Mouse (Mus musculus) liver, embryonic 15.5 days (tissue): Measurements from ENCODE around the gene Coil. TPM values are rescaled to one million over a fixed set of nuclear protein-coding genes. Genes with fewer than 3 reads are reported as not detected.
A peak's percentile ranks its signal among the peaks of the same experiment; 100 is the strongest.
"Not testable (repeated sequence)": the region's sequence is repeated elsewhere in the genome, so short reads cannot be mapped to it uniquely, and the experiment has no call there.

ENCODE experiments used
- ATAC-seq: fragments of 200-750 bp; cut with Nextera tagmentation; 2 replicates; pipeline ENCODE4 v1.8.0; 2017; ENCODE audit warnings: moderate number of reproducible peaks, mild to moderate bottlenecking, moderate library complexity; ENCODE audit not compliant: insufficient read depth
- H3K27ac ChIP-seq: fragments of 300-500 bp; sonication (generic); replicated peaks from 2 replicates; pipeline ENCODE4 v1.5.1; 2015; ENCODE audit warnings: mild to moderate bottlenecking, inconsistent platforms
- H3K27me3 ChIP-seq: fragments of 300-500 bp; sonication (generic); 2 replicates; pipeline ENCODE4 v1.6.1; 2015; ENCODE audit warnings: mild to moderate bottlenecking, inconsistent platforms
- H3K36me3 ChIP-seq: fragments of 300-500 bp; sonication (generic); replicated peaks from 2 replicates; pipeline ENCODE4 v1.6.1; 2015; ENCODE audit warnings: moderate library complexity, mild to moderate bottlenecking, inconsistent platforms
- H3K4me1 ChIP-seq: fragments of 300-500 bp; sonication (generic); replicated peaks from 2 replicates; pipeline ENCODE4 v1.6.1; 2015; ENCODE audit warnings: inconsistent platforms
- H3K4me2 ChIP-seq: fragments of 300-500 bp; sonication (generic); 2 replicates; pipeline ENCODE4 v1.6.1; 2015; ENCODE audit warnings: moderate library complexity, mild to moderate bottlenecking, inconsistent platforms
- H3K4me3 ChIP-seq: fragments of 300-500 bp; sonication (generic); replicated peaks from 2 replicates; pipeline ENCODE4 v1.5.1; 2015; ENCODE audit warnings: mild to moderate bottlenecking, inconsistent platforms
- H3K9ac ChIP-seq: fragments of 300-500 bp; sonication (generic); 2 replicates; pipeline ENCODE4 v1.6.1; 2015; ENCODE audit warnings: moderate library complexity, mild to moderate bottlenecking, inconsistent platforms
- H3K9me3 ChIP-seq: fragments of 300-500 bp; sonication (generic); replicated peaks from 2 replicates; pipeline ENCODE4 v1.6.1; 2016; ENCODE audit warnings: inconsistent platforms
- WGBS: fragments of 180-500 bp; shearing (Covaris S2); methylation state at CpG from one replicate; pipeline ENCODE4 v1.1.7; 2015; ENCODE audit warnings: mixed read lengths; ENCODE audit not compliant: insufficient replicate concordance; 5-methylcytosine and 5-hydroxymethylcytosine counted together
- polyA plus RNA-seq: library from polyadenylated mRNA; unstranded; fragments of >200 nt; fragmentation: Nextera tagmentation; extraction: Ambion mirVana; gene quantifications from 2 replicates; pipeline ENCODE4 v1.2.1, GENCODE M21; 2015

The Coil gene
- polyA plus RNA-seq, 1 experiment from 2014 or later: 3.4 TPM

GRCm38 (mm10) chr11:88996427-88996826 is 26.4 kb downstream of the Coil start:
- Histone ChIP-seq H3K4me1 (peaks cover 49% of the 10 kb centered on the region), H3K27ac (no peak overlapping the region; the same call in 1 of the 2 replicates), H3K36me3 (no peaks in the 10 kb centered on the region), H3K27me3 (no peaks in the 10 kb centered on the region), H3K4me3 (no peak overlapping the region), H3K9ac (no peak overlapping the region), H3K4me2 (no peak overlapping the region), H3K9me3 (no peaks in the 10 kb centered on the region)
- 47% methylated on average over 7 of the region's 7 CpGs for WGBS
- no peak for ATAC-seq

- peaks cover 57% of the 10 kb centered on the region for H3K4me1 ChIP-seq
- not testable (repeated sequence) for H3K4me2 ChIP-seq, H3K27ac ChIP-seq, H3K4me3 ChIP-seq, ATAC-seq, H3K9me3 ChIP-seq, H3K9ac ChIP-seq, H3K27me3 ChIP-seq, H3K36me3 ChIP-seq
- 67% methylated on average over 5 of the region's 5 CpGs for WGBS
These were observed 27.3 kb downstream of the Coil start for GRCm38 (mm10) chr11:88997343-88997742.

- 32% methylated on average over 3 of the region's 3 CpGs for WGBS
- Histone ChIP-seq H3K9ac (peak overlapping the region; percentile 90), H3K27ac (peak overlapping the region; percentile 86), H3K4me1 (peaks cover 67% of the 10 kb centered on the region), H3K9me3 (no peaks in the 10 kb centered on the region), H3K36me3 (peaks cover 11% of the 10 kb centered on the region; the same call in 1 of the 2 replicates), H3K4me2 (peak overlapping the region; percentile 89), H3K4me3 (peak overlapping the region; percentile 94), H3K27me3 (no peaks in the 10 kb centered on the region)
- ATAC-seq: no peak
These were observed 28.4 kb downstream of the Coil start for GRCm38 (mm10) chr11:88998406-88998805.

GRCm38 (mm10) chr11:88998974-88999722 is 29.1 kb downstream of the Coil start, which contains the start of gene Trim25:
Gene Trim25 (plus strand): TSS chr11:88999376.
- Histone ChIP-seq H3K4me1 (peaks cover 69% of the 10 kb centered on the region), H3K9me3 (no peaks in the 10 kb centered on the region), H3K9ac (peak within 1 kb of the TSS; percentile 90), H3K4me2 (peak within 1 kb of the TSS; percentile 89), H3K36me3 (peaks cover 11% of the 10 kb centered on the region; the same call in 1 of the 2 replicates), H3K27me3 (no peaks in the 10 kb centered on the region), H3K27ac (peak within 1 kb of the TSS; percentile 86), H3K4me3 (peak within 1 kb of the TSS; percentile 94)
- ATAC-seq: peak; percentile 90
- WGBS: under 1% methylated on average over 48 of the region's 48 CpGs

- ATAC-seq: peak; percentile 34
- peak overlapping the region; percentile 90 for H3K9ac ChIP-seq
- 2% methylated on average over 33 of the region's 33 CpGs for WGBS
- H3K4me3 ChIP-seq: peak overlapping the region; percentile 94
- peaks cover 74% of the 10 kb centered on the region for H3K4me1 ChIP-seq
- no peaks in the 10 kb centered on the region for H3K27me3 ChIP-seq
- H3K27ac ChIP-seq: peak overlapping the region; percentile 86
- peaks cover 15% of the 10 kb centered on the region for H3K36me3 ChIP-seq
- H3K4me2 ChIP-seq: peak overlapping the region; percentile 89
- H3K9me3 ChIP-seq: no peaks in the 10 kb centered on the region
These were observed 29.9 kb downstream of the Coil start for GRCm38 (mm10) chr11:88999723-89000526.

GRCm38 (mm10) chr11:89000527-89000819 is 30.4 kb downstream of the Coil start:
- Histone ChIP-seq H3K9ac (peak overlapping the region; percentile 90), H3K27me3 (no peaks in the 10 kb centered on the region), H3K4me3 (peak overlapping the region; percentile 94), H3K27ac (peak overlapping the region; percentile 86), H3K4me1 (peaks cover 79% of the 10 kb centered on the region), H3K4me2 (peak overlapping the region; percentile 89), H3K9me3 (no peaks in the 10 kb centered on the region), H3K36me3 (peaks cover 21% of the 10 kb centered on the region)
- no peak for ATAC-seq

GRCm38 (mm10) chr11:89001569-89001968 is 31.5 kb downstream of the Coil start:
- Histone ChIP-seq H3K27me3 (no peaks in the 10 kb centered on the region), H3K27ac (peak overlapping the region; percentile 14; the same call in 1 of the 2 replicates), H3K9me3 (no peaks in the 10 kb centered on the region), H3K9ac (peak overlapping the region; percentile 90; the same call in 1 of the 2 replicates), H3K4me2 (peak overlapping the region; percentile 89), H3K4me1 (peaks cover 73% of the 10 kb centered on the region), H3K36me3 (peaks cover 32% of the 10 kb centered on the region), H3K4me3 (peak overlapping the region; percentile 94)
- WGBS: 80% methylated on average over 7 of the region's 7 CpGs
- no peak for ATAC-seq

GRCm38 (mm10) chr11:89002068-89002467 is 32.0 kb downstream of the Coil start:
- Histone ChIP-seq H3K9ac (no peak overlapping the region), H3K4me3 (peak overlapping the region; percentile 94), H3K27ac (peak overlapping the region; percentile 67), H3K4me2 (peak overlapping the region; percentile 89), H3K9me3 (no peaks in the 10 kb centered on the region), H3K36me3 (peaks cover 37% of the 10 kb centered on the region), H3K27me3 (no peaks in the 10 kb centered on the region), H3K4me1 (peaks cover 68% of the 10 kb centered on the region)
- ATAC-seq: no peak
- 72% methylated on average over 5 of the region's 5 CpGs for WGBS

GRCm38 (mm10) chr11:89002621-89003020 is 32.6 kb downstream of the Coil start:
- 76% methylated on average over 5 of the region's 5 CpGs for WGBS
- Histone ChIP-seq H3K4me1 (peaks cover 68% of the 10 kb centered on the region), H3K4me2 (peak overlapping the region; percentile 89)

GRCm38 (mm10) chr11:89003078-89003477 is 33.0 kb downstream of the Coil start:
- H3K4me1 ChIP-seq: peaks cover 64% of the 10 kb centered on the region
- no peak overlapping the region for H3K9ac ChIP-seq

More at GRCm38 (mm10) chr11:89002621-89003020, 32.6 kb downstream of the Coil start:
- Histone ChIP-seq H3K27ac (peak overlapping the region; percentile 67), H3K4me3 (peak overlapping the region; percentile 94), H3K9me3 (no peaks in the 10 kb centered on the region), H3K36me3 (peaks cover 42% of the 10 kb centered on the region), H3K27me3 (no peaks in the 10 kb centered on the region), H3K9ac (no peak overlapping the region)
- ATAC-seq: no peak

GRCm38 (mm10) chr11:89003726-89004125 is 33.7 kb downstream of the Coil start:
- no peak for ATAC-seq
- Histone ChIP-seq H3K4me1 (peaks cover 62% of the 10 kb centered on the region), H3K9ac (no peak overlapping the region), H3K27ac (peak overlapping the region; percentile 67), H3K9me3 (no peaks in the 10 kb centered on the region), H3K4me2 (peak overlapping the region; percentile 89), H3K4me3 (no peak overlapping the region), H3K36me3 (peaks cover 52% of the 10 kb centered on the region), H3K27me3 (no peaks in the 10 kb centered on the region)
- 80% methylated on average over 4 of the region's 4 CpGs for WGBS

More at GRCm38 (mm10) chr11:89003078-89003477, 33.0 kb downstream of the Coil start:
- Histone ChIP-seq H3K27me3 (no peaks in the 10 kb centered on the region), H3K9me3 (no peaks in the 10 kb centered on the region), H3K4me3 (peak overlapping the region; percentile 94), H3K4me2 (peak overlapping the region; percentile 89), H3K36me3 (peaks cover 45% of the 10 kb centered on the region), H3K27ac (peak overlapping the region; percentile 67)
- no peak for ATAC-seq
- WGBS: 73% methylated on average over 6 of the region's 6 CpGs
